Mouse (Mus musculus) ovary, postnatal 36 days (tissue): ENCODE measurements at regions not wholly inside any gene's neighbourhood (a gene's known extent, or its start where the extent isn't known, plus 50 kb on each side); places are given as distances from the start of the nearest gene placed in this dataset.

Experiments
- DNase-seq: peaks from one replicate; pipeline ENCODE4 v3.0.0; 2022; ENCODE audit warnings: low spot score, mixed read lengths

- DNase-seq, result no peak
Measured at GRCm38 (mm10) chr8:95979223-95979622, 90.9 kb upstream of the Got2 start.

GRCm38 (mm10) chr8:95974889-95975288 lies 86.5 kb upstream of the Got2 start:
- DNase-seq, result no peak

GRCm38 (mm10) chr8:95974231-95974630 lies 85.9 kb upstream of the Got2 start:
- no peak for DNase-seq

GRCm38 (mm10) chr8:95973571-95973970 lies 85.2 kb upstream of the Got2 start:
- no peak for DNase-seq

GRCm38 (mm10) chr8:95968828-95969227 lies 80.5 kb upstream of the Got2 start:
- DNase-seq, result no peak

- no peak for DNase-seq
Measured at GRCm38 (mm10) chr8:95966430-95966829, 78.1 kb upstream of the Got2 start.

GRCm38 (mm10) chr8:95952257-95952656 lies 63.9 kb upstream of the Got2 start:
- DNase-seq, result no peak

GRCm38 (mm10) chr8:95951794-95952193 lies 63.4 kb upstream of the Got2 start:
- DNase-seq, result peak; percentile 69
